Mouse (Mus musculus): ENCODE measurements around the gene Lactbl1.

DNA sequence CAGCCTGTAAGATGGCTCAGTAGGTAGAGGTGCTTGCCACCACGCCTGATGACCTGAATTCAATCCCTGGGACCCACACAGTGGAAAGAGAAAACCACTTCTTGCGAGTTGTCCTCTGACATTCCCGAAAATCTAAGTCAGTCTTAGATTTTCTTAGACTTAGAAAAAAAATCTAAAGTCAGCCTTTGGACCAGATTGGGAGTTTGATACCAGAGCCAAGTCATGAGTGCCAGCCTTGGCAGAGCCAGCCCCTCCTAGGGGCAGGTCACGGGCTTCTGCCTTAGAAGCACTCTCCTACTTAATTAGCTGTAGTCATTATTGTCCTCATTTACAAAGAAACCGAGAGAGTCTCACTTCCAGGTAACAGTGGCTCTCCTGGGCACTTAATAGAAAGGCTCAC is 465 bp upstream of the Lactbl1 start:
- no peak for TF ChIP-seq CTCF (IDR thresholded peaks at IDR 0.05; ENCODE audit: extremely low read depth, insufficient read depth, low read length)
- no peak for TF ChIP-seq POLR2A (IDR thresholded peaks at IDR 0.05; ENCODE audit: extremely low read depth, insufficient read depth, low read length)

Measured in cortical plate, adult 2 months (tissue).